Mouse (Mus musculus) lung, adult 18-20 months (tissue): ENCODE results near the gene Msgn1.

ENCODE experiments used
- DNase-seq, 2 experiments: peaks; one replicate each; pipeline ENCODE4 v3.0.0; 2022; ENCODE audit warnings: mixed read lengths in 2 of 2

Msgn1 gene

GRCm38 (mm10) chr12:11208872-11209271, at the start of gene Msgn1:
Gene Msgn1 (minus strand): TSS chr12:11208972.
- DNase-seq = no peak

DNA sequence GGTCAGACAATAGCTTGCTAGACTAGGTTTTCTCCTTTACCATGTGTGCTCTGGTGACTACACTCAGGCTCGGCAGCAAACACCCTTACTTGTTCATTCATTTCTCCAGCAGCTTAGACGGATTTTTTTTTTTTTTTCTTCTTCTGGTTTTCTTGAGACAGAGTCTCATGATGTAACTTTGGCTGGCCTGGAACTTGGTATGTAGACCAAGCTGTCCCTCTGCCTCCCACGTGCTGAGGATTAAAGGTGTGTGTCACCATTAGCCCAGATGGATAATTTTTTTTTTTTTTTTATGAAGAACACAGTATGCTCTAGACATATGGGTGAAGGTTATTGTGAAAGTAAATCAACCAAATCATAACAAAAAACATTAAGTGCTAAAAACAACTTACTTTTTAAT, 41.5 kb upstream of the Msgn1 start:
- no peak for DNase-seq

GRCm38 (mm10) chr12:11247460-11247859, 38.7 kb upstream of the Msgn1 start:
- DNase-seq = no peak

DNA sequence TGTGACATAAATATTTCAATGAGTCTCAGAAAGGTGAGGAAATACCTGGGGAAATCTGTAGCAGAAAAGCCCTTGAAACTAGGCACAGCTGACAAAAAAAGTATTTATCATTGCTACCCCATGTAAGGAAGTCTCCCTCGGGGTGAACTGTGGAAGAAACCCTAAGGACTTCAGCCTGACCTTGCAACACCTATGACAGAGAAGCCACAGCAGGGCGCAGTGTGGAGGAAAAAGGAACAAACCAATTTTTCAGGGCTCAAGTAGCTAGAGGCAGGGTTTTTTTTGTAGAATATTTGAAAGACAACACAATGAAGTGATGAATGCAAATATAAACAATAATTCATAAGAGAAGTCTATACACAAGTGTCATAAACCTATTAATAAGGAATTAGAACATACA, 27.2 kb upstream of the Msgn1 start:
- no peak for DNase-seq

DNA sequence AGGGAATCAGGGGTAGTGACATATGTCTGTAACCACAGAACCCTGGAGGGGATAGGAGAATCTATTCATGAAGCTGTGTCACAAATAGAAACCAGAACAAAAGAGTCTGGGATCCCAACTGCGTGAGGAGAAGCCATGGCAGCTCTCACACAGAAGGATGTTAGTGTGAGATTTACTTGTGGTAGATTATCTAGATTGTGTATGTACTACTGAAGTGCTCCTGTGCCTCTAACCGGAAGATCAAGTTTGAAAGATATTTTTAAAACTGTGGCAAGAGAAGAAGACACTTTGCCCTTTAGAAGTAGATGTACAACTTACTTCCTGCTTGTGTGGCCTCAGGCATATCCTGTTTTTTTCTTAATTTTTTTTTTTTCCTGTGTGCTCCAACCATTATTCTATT, 21.5 kb upstream of the Msgn1 start:
- no peak for DNase-seq

- no peak for DNase-seq
Measured at GRCm38 (mm10) chr12:11226529-11227268, 17.9 kb upstream of the Msgn1 start.

GRCm38 (mm10) chr12:11226123-11226522, 17.4 kb upstream of the Msgn1 start:
- no peak for DNase-seq

DNA sequence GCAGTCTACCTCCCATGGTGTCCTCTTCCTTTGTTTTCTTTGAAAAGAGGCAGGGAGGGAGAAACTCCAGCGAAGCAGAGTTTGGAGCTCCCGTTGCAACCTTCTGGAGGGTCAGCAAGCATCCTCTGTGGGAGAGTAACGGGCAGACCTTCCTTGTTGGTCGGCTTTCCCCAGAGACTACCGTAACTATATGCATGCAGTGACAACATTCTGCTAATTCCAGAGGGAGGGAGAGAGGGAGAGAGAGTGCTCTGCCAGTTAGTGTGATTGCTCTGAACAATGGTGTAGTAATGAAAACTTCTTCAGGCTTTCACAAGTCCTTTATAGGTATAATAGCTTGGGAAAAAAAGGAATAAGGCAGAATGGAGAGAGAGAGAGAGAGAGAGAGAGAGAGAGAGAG, 15.9 kb upstream of the Msgn1 start:
- DNase-seq = no peak

GRCm38 (mm10) chr12:11223090-11223489, 14.3 kb upstream of the Msgn1 start:
- DNase-seq = no peak

- no peak for DNase-seq
Measured at GRCm38 (mm10) chr12:11222566-11222965, 13.8 kb upstream of the Msgn1 start.

DNA sequence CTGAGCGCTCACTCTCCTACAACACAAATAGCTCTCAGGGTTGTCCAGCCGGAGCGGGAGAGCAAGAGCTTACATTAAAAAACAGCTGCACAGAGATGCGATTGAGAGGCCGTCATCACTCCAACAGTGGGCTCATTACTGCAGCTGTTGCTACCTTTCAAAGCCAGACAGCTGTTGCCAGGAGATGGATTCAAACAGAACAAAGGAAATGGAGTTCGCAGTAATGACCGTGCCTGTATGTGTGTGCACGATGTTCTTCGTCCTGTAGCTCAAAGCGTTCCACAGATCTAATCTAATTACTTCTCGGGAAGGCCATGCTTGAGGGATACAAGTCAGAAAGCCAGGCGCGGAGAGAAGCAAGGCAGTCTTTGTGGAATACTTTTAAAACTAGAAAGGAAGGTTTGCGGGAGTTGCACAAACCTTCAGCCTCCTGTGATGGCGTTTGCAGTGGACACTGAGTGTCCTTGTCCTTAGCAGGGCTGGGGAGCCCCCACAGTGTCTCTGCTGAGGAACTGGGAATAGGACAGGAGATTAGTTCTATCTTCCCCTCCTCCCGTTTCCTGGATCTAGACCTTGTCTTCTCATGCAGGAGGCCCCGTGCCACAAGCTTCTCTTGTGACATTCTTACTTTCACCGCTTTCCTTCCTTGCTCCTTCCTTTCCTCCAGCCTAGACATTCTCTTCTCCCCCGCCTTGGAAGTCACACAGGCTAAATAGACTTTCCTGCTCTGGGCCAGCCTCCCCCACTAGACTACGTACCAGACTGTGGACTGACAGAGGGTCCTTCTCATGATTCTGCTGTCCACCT, 13.0 kb upstream of the Msgn1 start:
- DNase-seq = no peak

GRCm38 (mm10) chr12:11217726-11218250, 9.0 kb upstream of the Msgn1 start:
- no peak for DNase-seq

DNA sequence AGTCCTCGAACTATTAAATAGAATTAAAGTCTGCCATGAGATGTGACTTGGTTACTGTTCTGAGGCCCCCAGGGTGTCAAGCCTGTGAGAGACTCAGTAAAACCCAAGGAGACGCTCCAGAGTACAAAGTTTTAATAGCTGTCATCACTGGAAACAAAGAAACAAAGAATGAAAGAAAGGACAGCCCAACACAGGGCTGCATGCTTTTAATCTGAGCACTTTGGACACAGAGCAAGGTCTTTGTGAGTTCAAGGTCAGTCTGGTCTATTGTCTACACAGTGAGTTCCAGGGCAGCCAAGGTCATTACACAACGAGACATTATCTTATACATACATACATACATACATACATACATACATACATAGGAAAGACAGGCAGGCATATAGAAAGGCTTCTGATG, 7.7 kb upstream of the Msgn1 start:
- DNase-seq = no peak

DNA sequence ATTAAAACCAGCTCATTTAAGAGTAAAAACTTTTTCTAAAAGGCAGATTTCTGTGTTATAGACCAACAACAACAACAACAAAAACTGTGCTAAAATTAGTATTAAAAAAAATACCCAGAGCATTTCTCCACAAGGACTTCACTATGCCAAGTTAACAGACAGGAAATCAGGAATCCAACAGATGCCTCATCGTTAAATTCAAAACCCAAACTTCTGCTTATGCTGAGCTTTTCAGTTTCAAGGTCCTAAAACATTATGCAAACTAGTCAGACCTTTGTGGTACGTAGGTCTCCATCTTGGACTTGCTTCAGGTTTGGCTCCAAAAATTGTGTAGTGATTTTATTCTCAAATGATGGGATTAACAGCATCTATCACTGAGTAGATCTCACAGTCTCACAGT, 6.8 kb upstream of the Msgn1 start:
- no peak for DNase-seq

- no peak for DNase-seq
Measured at GRCm38 (mm10) chr12:11214776-11215175, 6.0 kb upstream of the Msgn1 start.

DNA sequence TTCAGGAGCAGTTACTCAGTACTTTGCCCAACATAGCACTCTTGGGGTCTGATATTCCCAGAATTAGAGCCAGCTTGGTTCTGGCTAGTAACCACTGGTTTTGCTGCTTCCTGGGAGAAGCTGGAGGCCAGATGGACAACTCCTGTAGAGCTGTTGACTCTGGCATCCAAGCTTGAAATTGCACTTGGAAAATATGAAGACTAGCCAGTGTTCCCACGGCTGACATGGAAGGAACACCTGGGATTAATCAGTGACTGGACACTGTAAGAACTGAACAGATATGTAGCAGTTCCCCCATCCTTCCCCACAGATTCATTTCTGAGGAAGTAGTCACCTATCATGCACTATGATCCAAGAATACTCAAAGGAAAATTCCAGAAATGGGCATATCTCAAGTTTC, 4.1 kb upstream of the Msgn1 start:
- no peak for DNase-seq

DNA sequence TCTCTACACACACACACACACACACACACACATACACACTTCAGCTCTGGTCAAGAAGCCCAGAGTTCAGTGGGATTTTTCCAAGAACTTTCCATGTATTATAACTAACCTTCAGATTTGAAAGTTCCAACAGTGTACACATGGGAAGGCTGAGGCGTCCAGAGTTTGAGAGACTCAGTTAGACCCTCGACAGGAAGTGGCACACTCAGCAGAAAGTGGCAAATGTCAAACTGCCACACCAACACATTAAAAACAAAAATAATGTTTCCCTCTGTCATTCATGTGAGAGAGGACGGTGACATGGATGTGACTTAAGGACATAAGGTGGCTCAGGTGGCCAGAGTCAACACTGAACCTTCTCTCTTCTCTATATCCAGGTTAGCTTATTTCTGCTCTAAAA, 1.6 kb upstream of the Msgn1 start:
- no peak for DNase-seq

DNA sequence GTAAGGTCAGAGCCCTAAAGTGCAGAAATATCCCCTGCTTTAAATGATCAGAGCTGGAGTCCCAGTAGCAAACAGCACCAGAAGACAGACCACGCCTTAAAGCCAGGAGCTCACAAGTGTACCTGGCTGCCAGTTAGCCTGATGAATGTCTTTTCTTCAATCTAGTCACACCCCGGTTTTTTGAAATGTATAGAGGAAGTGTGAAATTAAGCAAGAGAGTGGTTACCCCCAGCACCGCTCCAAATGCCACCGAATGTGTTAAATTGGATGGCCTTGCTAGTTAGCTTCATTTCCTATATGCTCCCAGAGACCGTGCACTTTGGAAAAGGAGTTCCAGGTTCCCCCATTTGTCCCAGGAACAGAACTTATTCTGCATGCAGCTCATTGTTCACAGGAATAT, 864 bp upstream of the Msgn1 start:
- DNase-seq = no peak

DNA sequence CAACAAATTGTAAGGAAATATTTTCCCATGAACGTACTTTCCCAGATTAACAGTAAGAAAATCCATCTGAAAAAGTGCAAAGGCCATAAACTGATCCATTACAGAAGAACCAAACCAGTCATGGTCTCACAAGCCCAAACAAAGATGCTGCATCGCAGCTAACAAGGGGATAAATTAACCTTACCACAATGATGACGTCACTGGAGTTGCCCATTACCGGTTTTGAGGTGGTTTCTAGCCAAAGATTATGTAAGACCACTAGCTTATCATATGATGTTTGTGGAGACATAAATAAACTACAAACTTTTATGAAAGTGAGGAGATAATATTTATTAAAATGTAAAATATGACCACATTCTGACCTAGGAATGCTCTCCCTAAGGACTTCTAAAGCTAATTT, 2.5 kb downstream of the Msgn1 start:
- DNase-seq = no peak

DNA sequence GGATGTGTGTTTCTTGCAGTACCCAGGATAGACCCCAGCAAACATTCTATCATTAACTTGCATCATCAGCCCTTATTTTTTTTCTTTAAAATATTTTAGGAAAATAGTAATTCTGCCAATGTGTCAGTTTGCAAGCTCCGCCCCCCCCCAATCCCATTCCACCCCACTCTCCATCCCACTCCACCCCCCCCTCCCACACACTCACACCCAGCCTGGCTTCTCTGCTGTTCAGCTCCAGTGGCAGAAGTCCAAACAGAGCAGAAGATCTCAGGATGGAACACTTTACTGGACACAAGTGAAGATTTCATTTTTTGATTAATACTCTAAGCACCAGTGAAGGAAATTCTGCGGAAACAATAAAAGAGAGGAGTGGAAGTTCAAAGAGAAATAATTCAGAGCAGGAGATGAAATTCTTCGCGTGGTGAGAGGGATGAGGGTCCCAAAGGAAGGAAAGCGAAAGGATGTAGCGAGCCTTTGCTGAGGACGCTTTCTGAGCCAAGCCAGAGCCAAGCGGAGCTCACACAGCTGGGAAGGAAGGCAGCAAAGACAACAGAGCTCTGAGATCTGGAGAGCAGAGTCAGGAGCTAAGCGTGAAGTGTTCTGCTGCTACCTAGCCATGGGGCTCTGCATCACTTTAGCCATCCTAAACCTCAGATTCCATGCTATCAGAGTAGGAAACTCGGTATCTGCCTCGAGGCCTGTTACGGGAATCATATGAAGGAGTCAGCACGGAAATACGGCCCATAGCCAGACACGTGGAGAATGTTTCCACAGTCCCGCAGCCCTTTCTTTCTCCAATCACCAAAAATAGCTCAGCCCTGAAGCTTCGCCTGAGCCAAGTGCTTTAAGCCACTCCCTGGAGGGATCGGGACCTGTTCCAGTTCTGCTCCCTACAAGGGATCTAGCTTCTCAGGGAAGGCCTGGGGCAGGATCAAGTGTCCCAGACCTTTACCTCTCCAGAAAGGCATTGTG, 4.8 kb downstream of the Msgn1 start:
- peak; percentile 57 to 70 for DNase-seq

- no peak for DNase-seq
Measured at GRCm38 (mm10) chr12:11202476-11202875, 6.3 kb downstream of the Msgn1 start.

- no peak for DNase-seq
Measured at GRCm38 (mm10) chr12:11200711-11201110, 8.1 kb downstream of the Msgn1 start.

- no peak for DNase-seq
Measured at GRCm38 (mm10) chr12:11198551-11198950, 10.2 kb downstream of the Msgn1 start.
